9 mouse cellular contexts compared by ENCODE assay signal in the genomic region with DNA sequence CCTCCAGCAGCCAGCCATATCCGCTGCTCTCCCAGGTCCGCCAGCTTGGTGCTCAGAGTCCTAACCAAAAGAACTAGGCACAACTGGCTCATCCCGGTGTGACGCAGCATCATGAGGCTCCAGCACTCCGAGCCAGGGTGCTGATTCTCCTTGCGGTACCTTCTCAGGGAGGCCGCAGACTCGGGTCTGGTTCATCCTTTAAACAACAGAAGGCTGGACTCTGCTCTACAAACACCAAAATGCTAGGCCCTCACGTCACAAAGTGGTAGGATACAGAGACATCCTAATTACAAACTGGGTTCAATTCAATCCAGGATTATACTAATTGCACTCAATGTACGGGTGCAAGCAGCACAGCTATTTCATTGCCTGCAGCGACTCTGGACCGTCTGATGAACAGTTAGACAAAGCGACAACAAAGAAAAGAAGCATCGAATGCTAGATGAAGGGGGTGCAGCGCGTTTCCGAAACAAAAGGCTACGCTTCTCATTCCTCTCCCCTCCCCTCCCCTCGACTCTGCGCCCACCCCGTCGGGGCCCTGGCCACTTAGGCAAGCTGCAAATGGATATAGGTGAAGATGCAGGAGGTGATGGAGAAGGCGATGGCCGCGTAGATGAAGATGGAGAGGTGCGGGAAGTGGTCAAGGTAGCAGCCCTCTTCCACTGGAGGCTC. TPM values are rescaled to one million over a fixed set of nuclear protein-coding genes. Genes with fewer than 3 reads are reported as not detected.
DNase-seq lines count a peak whose midpoint lies in the region; ATAC-seq lines count a peak whose summit lies in the region.
"Had no signal": no experiment of that assay in that cellular context is flagged by ENCODE, and none has a peak within 500 bp of the region (broad histone marks: within the 10 kb centered on the region; RNA-seq: fewer than 3 reads in every experiment).

No protein-coding gene starts in this region.

- peak overlapping the region; percentile 84 for H3K4me2 ChIP-seq in heart, embryonic 11.5 days
- peak overlapping the region; percentile 58 for H3K4me2 ChIP-seq in neural tube, embryonic 15.5 days

- no peaks in the 10 kb centered on the region for H3K27me3 ChIP-seq in heart, embryonic 11.5 days (ENCODE audit: control insufficient read depth, insufficient read depth, low read length)
- H3K27me3 ChIP-seq in hindbrain, embryonic 10.5 days (ENCODE audit: insufficient read depth, poor library complexity, severe bottlenecking): no peaks in the 10 kb centered on the region
- H3K27me3 ChIP-seq in neural tube, embryonic 15.5 days (replicated peaks): no peaks in the 10 kb centered on the region

- 11% methylated on average over 26 of the region's 26 CpGs for WGBS in heart, embryonic 11.5 days (ENCODE audit: insufficient replicate concordance)
- 7% methylated on average over 26 of the region's 26 CpGs for WGBS in hindbrain, embryonic 10.5 days
- WGBS in neural tube, embryonic 15.5 days: 3% methylated on average over 26 of the region's 26 CpGs

- intact Hi-C loops in left cerebral cortex, postnatal 4 days (cut with DNase I): no loop called here

- H3K4me1 ChIP-seq in heart, embryonic 11.5 days (ENCODE audit: control insufficient read depth, insufficient read depth, low read length): no peaks in the 10 kb centered on the region
- peaks cover 36% of the 10 kb centered on the region for H3K4me1 ChIP-seq in hindbrain, embryonic 10.5 days (replicated peaks)
- peaks cover 30% of the 10 kb centered on the region for H3K4me1 ChIP-seq in neural tube, embryonic 15.5 days

- no peak for DNase-seq in heart, adult 8-10 months (ENCODE audit: low spot score)
- peak; percentile 77 for DNase-seq in brain, adult 2 months (ENCODE audit: low read depth, low spot score)
- DNase-seq in hindbrain, embryonic 10.5 days (ENCODE audit: low spot score): peak; percentile 62
- peak; percentile 38 for DNase-seq in left cerebral cortex, postnatal 4 days

- no peaks in the 10 kb centered on the region for H3K9me3 ChIP-seq in heart, embryonic 11.5 days (replicated peaks; ENCODE audit: control insufficient read depth, low read length)
- no peaks in the 10 kb centered on the region for H3K9me3 ChIP-seq in hindbrain, embryonic 10.5 days
- H3K9me3 ChIP-seq in neural tube, embryonic 15.5 days (replicated peaks): no peaks in the 10 kb centered on the region
- H3K9me3 ChIP-seq: G1E had no signal

- peak overlapping the region; percentile 70 for H3K9ac ChIP-seq in heart, embryonic 11.5 days (ENCODE audit: low read depth, low read length)
- peak overlapping the region; percentile 64 for H3K9ac ChIP-seq in neural tube, embryonic 15.5 days (replicated peaks)

- ATAC-seq in heart, embryonic 11.5 days (replicated peaks; ENCODE audit: insufficient number of reproducible peaks, low FRiP score, low TSS enrichment): no peak; the same call in 1 of the 2 replicates
- peak; percentile 65 for ATAC-seq in neural tube, embryonic 15.5 days (ENCODE audit: low FRiP score)
- ATAC-seq in activated CD4-positive, CD25-positive, alpha-beta regulatory T cell, adult 4 months: no peak
- ATAC-seq in megakaryocyte progenitor cell, adult 5-6 weeks (replicated peaks; ENCODE audit: poor library complexity): no peak

- peak overlapping the region; percentile 77 for H3K27ac ChIP-seq in heart, embryonic 11.5 days (ENCODE audit: low read depth, low read length)
- H3K27ac ChIP-seq in hindbrain, embryonic 10.5 days: peak overlapping the region; percentile 95
- peak overlapping the region; percentile 95 for H3K27ac ChIP-seq in neural tube, embryonic 15.5 days (replicated peaks)

- peak overlapping the region; percentile 61 for H3K4me3 ChIP-seq in heart, embryonic 11.5 days (ENCODE audit: low read depth, low read length)
- peak overlapping the region; percentile 72 for H3K4me3 ChIP-seq in hindbrain, embryonic 10.5 days
- peak overlapping the region; percentile 54 for H3K4me3 ChIP-seq in neural tube, embryonic 15.5 days (replicated peaks)

- H3K36me3 ChIP-seq in heart, embryonic 11.5 days (ENCODE audit: control insufficient read depth, insufficient read depth, low read length): peaks cover 6% of the 10 kb centered on the region; the same call in 1 of the 2 replicates
- peaks cover 28% of the 10 kb centered on the region for H3K36me3 ChIP-seq in hindbrain, embryonic 10.5 days
- peaks cover 5% of the 10 kb centered on the region for H3K36me3 ChIP-seq in neural tube, embryonic 15.5 days

RNA-seq across cellular contexts. Expression of a gene that starts 0.7 kb away (rescaled TPM):
- polyA plus RNA-seq in heart, embryonic 11.5 days (2014; fragmentation: Nextera tagmentation; extraction: Ambion mirVana): 20.0 and 26.6 TPM in 2 replicates
- total RNA-seq in heart, adult 8-10 months (2022): 1 to 10 TPM in 1 of 4 experiments, under 1 TPM in 3; 0.41 to 1.2 (median 0.57) TPM
- 141 and 276 TPM in 2 replicates for polyA plus RNA-seq in hindbrain, embryonic 10.5 days (2016; fragmentation: Nextera tagmentation; extraction: Ambion mirVana)
- 100 to 1,000 TPM; 252 to 265 TPM for total RNA-seq in left cerebral cortex, postnatal 4 days (2021)
- polyA plus RNA-seq in neural tube, embryonic 15.5 days (2015; fragmentation: Nextera tagmentation; extraction: Ambion mirVana): 567 and 742 TPM in 2 replicates
- 10 to 100 TPM in 1 of 2 experiments, 1 to 10 TPM in 1; 9.0 to 22.7 TPM for polyA plus RNA-seq in activated CD4-positive, CD25-positive, alpha-beta regulatory T cell, adult 4 months (2017; shearing (Covaris generic))
- not detected in 2 replicates for total RNA-seq in megakaryocyte progenitor cell, adult 5-6 weeks (2015)
- total RNA-seq in megakaryocyte progenitor cell, adult 5-6 weeks (2017): not detected in 2 replicates
- polyA plus RNA-seq: G1E had no signal

RNA-seq across cellular contexts. Expression of a gene that starts 13.0 kb away (rescaled TPM):
- 34.7 and 34.8 TPM in 2 replicates for polyA plus RNA-seq in heart, embryonic 11.5 days (2014; fragmentation: Nextera tagmentation; extraction: Ambion mirVana)
- total RNA-seq in heart, adult 8-10 months (2022): 10 to 100 TPM; 30.2 to 42.5 (median 34.6) TPM
- 33.0 and 33.5 TPM in 2 replicates for polyA plus RNA-seq in hindbrain, embryonic 10.5 days (2016; fragmentation: Nextera tagmentation; extraction: Ambion mirVana)
- total RNA-seq in left cerebral cortex, postnatal 4 days (2021): 10 to 100 TPM; 23.1 to 28.8 TPM
- polyA plus RNA-seq in neural tube, embryonic 15.5 days (2015; fragmentation: Nextera tagmentation; extraction: Ambion mirVana): 27.9 and 31.1 TPM in 2 replicates
- polyA plus RNA-seq in activated CD4-positive, CD25-positive, alpha-beta regulatory T cell, adult 4 months (2017; shearing (Covaris generic)): 100 to 1,000 TPM; 128 to 130 TPM
- 30.7 and 33.0 TPM in 2 replicates for total RNA-seq in megakaryocyte progenitor cell, adult 5-6 weeks (2015)
- 41.4 and 43.5 TPM in 2 replicates for total RNA-seq in megakaryocyte progenitor cell, adult 5-6 weeks (2017)

RNA-seq across cellular contexts. Expression of a gene that starts 13.2 kb away (rescaled TPM):
- 27.4 and 28.0 TPM in 2 replicates for polyA plus RNA-seq in heart, embryonic 11.5 days (2014; fragmentation: Nextera tagmentation; extraction: Ambion mirVana)
- total RNA-seq in heart, adult 8-10 months (2022): 1 to 10 TPM; 5.6 to 9.2 (median 6.9) TPM
- polyA plus RNA-seq in hindbrain, embryonic 10.5 days (2016; fragmentation: Nextera tagmentation; extraction: Ambion mirVana): 50.8 and 62.6 TPM in 2 replicates
- 10 to 100 TPM; 13.5 to 14.5 TPM for total RNA-seq in left cerebral cortex, postnatal 4 days (2021)
- 29.8 and 34.2 TPM in 2 replicates for polyA plus RNA-seq in neural tube, embryonic 15.5 days (2015; fragmentation: Nextera tagmentation; extraction: Ambion mirVana)
- 10 to 100 TPM; 14.3 to 22.6 TPM for polyA plus RNA-seq in activated CD4-positive, CD25-positive, alpha-beta regulatory T cell, adult 4 months (2017; shearing (Covaris generic))
- total RNA-seq in megakaryocyte progenitor cell, adult 5-6 weeks (2015): 26.4 and 30.6 TPM in 2 replicates
- 32.4 and 40.0 TPM in 2 replicates for total RNA-seq in megakaryocyte progenitor cell, adult 5-6 weeks (2017)

RNA-seq across cellular contexts. Expression of a gene that starts 28.4 kb away (rescaled TPM):
- 15.6 and 20.5 TPM in 2 replicates for polyA plus RNA-seq in heart, embryonic 11.5 days (2014; fragmentation: Nextera tagmentation; extraction: Ambion mirVana)
- 10 to 100 TPM in 3 of 4 experiments, 1 to 10 TPM in 1; 9.5 to 11.8 (median 10.6) TPM for total RNA-seq in heart, adult 8-10 months (2022)
- polyA plus RNA-seq in hindbrain, embryonic 10.5 days (2016; fragmentation: Nextera tagmentation; extraction: Ambion mirVana): 18.8 and 21.7 TPM in 2 replicates
- 10 to 100 TPM; 26.4 TPM for total RNA-seq in left cerebral cortex, postnatal 4 days (2021)
- 12.3 and 13.5 TPM in 2 replicates for polyA plus RNA-seq in neural tube, embryonic 15.5 days (2015; fragmentation: Nextera tagmentation; extraction: Ambion mirVana)
- polyA plus RNA-seq in activated CD4-positive, CD25-positive, alpha-beta regulatory T cell, adult 4 months (2017; shearing (Covaris generic)): 1 to 10 TPM; 5.2 to 5.7 TPM
- 19.3 and 23.5 TPM in 2 replicates for total RNA-seq in megakaryocyte progenitor cell, adult 5-6 weeks (2015)
- total RNA-seq in megakaryocyte progenitor cell, adult 5-6 weeks (2017): 28.4 and 41.3 TPM in 2 replicates

RNA-seq across cellular contexts. Expression of a gene that starts 49.8 kb away (rescaled TPM):
- polyA plus RNA-seq in heart, embryonic 11.5 days (2014; fragmentation: Nextera tagmentation; extraction: Ambion mirVana): 270 and 274 TPM in 2 replicates
- total RNA-seq in heart, adult 8-10 months (2022): 100 to 1,000 TPM; 205 to 232 (median 222) TPM
- 273 and 311 TPM in 2 replicates for polyA plus RNA-seq in hindbrain, embryonic 10.5 days (2016; fragmentation: Nextera tagmentation; extraction: Ambion mirVana)
- total RNA-seq in left cerebral cortex, postnatal 4 days (2021): 100 to 1,000 TPM; 122 to 139 TPM
- 180 and 217 TPM in 2 replicates for polyA plus RNA-seq in neural tube, embryonic 15.5 days (2015; fragmentation: Nextera tagmentation; extraction: Ambion mirVana)
- 10 to 100 TPM; 18.4 to 22.1 TPM for polyA plus RNA-seq in activated CD4-positive, CD25-positive, alpha-beta regulatory T cell, adult 4 months (2017; shearing (Covaris generic))
- 642 and 695 TPM in 2 replicates for total RNA-seq in megakaryocyte progenitor cell, adult 5-6 weeks (2015)
- total RNA-seq in megakaryocyte progenitor cell, adult 5-6 weeks (2017): 113 and 117 TPM in 2 replicates
